Comparison of ENCODE assay signal across 21 mouse cellular contexts in genomic region chr17:31734521-31734920, GRCm38 (mm10). TPM values are rescaled to one million over a fixed set of nuclear protein-coding genes. Genes with fewer than 3 reads are reported as not detected.
DNase-seq lines count a peak whose midpoint lies in the region; ATAC-seq and TF ChIP-seq lines count a peak whose summit lies in the region.
"Had no signal": no experiment of that assay in that cellular context is flagged by ENCODE, and none has a peak within 500 bp of the region (broad histone marks: within the 10 kb centered on the region; RNA-seq: fewer than 3 reads in every experiment).

No protein-coding gene starts in this region.

- H3K4me2 ChIP-seq in heart, embryonic 11.5 days = no peak overlapping the region
- no peak overlapping the region for H3K4me2 ChIP-seq in liver, embryonic 11.5 days
- H3K4me2 ChIP-seq: heart, embryonic 12.5 days; intestine, embryonic 15.5 days; liver, embryonic 15.5 days had no signal

- H3K27me3 ChIP-seq in heart, embryonic 10.5 days (ENCODE audit: insufficient read depth, poor library complexity, severe bottlenecking) = no peaks in the 10 kb centered on the region
- H3K27me3 ChIP-seq in heart, embryonic 11.5 days (ENCODE audit: control insufficient read depth, insufficient read depth, low read length) = no peaks in the 10 kb centered on the region
- H3K27me3 ChIP-seq in thymus, adult 2 months (ENCODE audit: control insufficient read depth, insufficient read depth, low read length) = no peaks in the 10 kb centered on the region
- H3K27me3 ChIP-seq in liver, embryonic 11.5 days (replicated peaks; ENCODE audit: control insufficient read depth, insufficient read depth, low read length) = no peaks in the 10 kb centered on the region
- H3K27me3 ChIP-seq: heart, embryonic 12.5 days; intestine, embryonic 15.5 days; liver, embryonic 15.5 days had no signal

- no peak overlapping the region for H3K4me3 ChIP-seq in heart, embryonic 10.5 days
- H3K4me3 ChIP-seq in heart, embryonic 11.5 days (ENCODE audit: low read depth, low read length) = no peak overlapping the region
- H3K4me3 ChIP-seq in thymus, adult 2 months (ENCODE audit: control insufficient read depth, insufficient read depth, low read length) = no peak overlapping the region
- no peak overlapping the region for H3K4me3 ChIP-seq in liver, embryonic 11.5 days (ENCODE audit: low read depth, low read length)
- H3K4me3 ChIP-seq: heart, embryonic 12.5 days; intestine, embryonic 15.5 days; liver, embryonic 15.5 days had no signal

- H3K36me3 ChIP-seq in heart, embryonic 10.5 days = no peaks in the 10 kb centered on the region
- H3K36me3 ChIP-seq in heart, embryonic 11.5 days (ENCODE audit: control insufficient read depth, insufficient read depth, low read length) = no peaks in the 10 kb centered on the region
- H3K36me3 ChIP-seq in thymus, adult 2 months (ENCODE audit: control insufficient read depth, insufficient read depth, low read length) = no peaks in the 10 kb centered on the region
- H3K36me3 ChIP-seq in liver, embryonic 11.5 days (ENCODE audit: control insufficient read depth, insufficient read depth, low read length) = no peaks in the 10 kb centered on the region
- H3K36me3 ChIP-seq: heart, embryonic 12.5 days; intestine, embryonic 15.5 days; liver, embryonic 15.5 days had no signal

- no peak for DNase-seq in heart, embryonic 10.5 days (ENCODE audit: low spot score)
- peak; percentile 35 to 50 for DNase-seq in CD8-positive naive resting alpha-beta T cell, adult 2 months (ENCODE audit: low read depth in 2 of 2, low spot score in 2 of 2)
- DNase-seq in ZHBTc4 (ENCODE audit: low read depth, low spot score) = peak; percentile 90
- peak; percentile 33 for DNase-seq in thymus, adult 2 months
- no peak for DNase-seq in liver, embryonic 11.5 days (ENCODE audit: low spot score)
- DNase-seq in layer of hippocampus, postnatal 36 days = no peak
- DNase-seq: cerebellum, postnatal 36 days; gastrocnemius, postnatal 14 days; kidney, postnatal 10 days; lung, postnatal 14 days; midbrain, embryonic 14.5 days had no signal

- ATAC-seq in heart, embryonic 11.5 days (replicated peaks; ENCODE audit: insufficient number of reproducible peaks, low FRiP score, low TSS enrichment) = no peak
- no peak for ATAC-seq in frontal cortex, adult (ENCODE audit: low TSS enrichment)
- no peak for ATAC-seq in liver, embryonic 11.5 days (replicated peaks; ENCODE audit: low FRiP score)
- ATAC-seq: forebrain, embryonic 14.5 days; intestine, embryonic 15.5 days had no signal

- H3K27ac ChIP-seq in heart, embryonic 10.5 days = peak overlapping the region; percentile 63
- no peak overlapping the region for H3K27ac ChIP-seq in heart, embryonic 11.5 days (ENCODE audit: low read depth, low read length)
- H3K27ac ChIP-seq in thymus, adult 2 months (ENCODE audit: control insufficient read depth, insufficient read depth, low read length) = no peak overlapping the region
- no peak overlapping the region for H3K27ac ChIP-seq in liver, embryonic 11.5 days (ENCODE audit: low read depth, low read length)
- H3K27ac ChIP-seq: intestine, embryonic 15.5 days; liver, embryonic 15.5 days had no signal

- H3K9ac ChIP-seq in heart, embryonic 11.5 days (ENCODE audit: low read depth, low read length) = no peak overlapping the region
- H3K9ac ChIP-seq in liver, embryonic 11.5 days (ENCODE audit: low read depth, low read length) = no peak overlapping the region
- H3K9ac ChIP-seq: heart, embryonic 12.5 days; intestine, embryonic 15.5 days; liver, embryonic 15.5 days had no signal

- no peaks in the 10 kb centered on the region for H3K9me3 ChIP-seq in heart, embryonic 10.5 days
- H3K9me3 ChIP-seq in heart, embryonic 11.5 days (replicated peaks; ENCODE audit: control insufficient read depth, low read length) = no peaks in the 10 kb centered on the region
- H3K9me3 ChIP-seq in liver, embryonic 11.5 days (ENCODE audit: control insufficient read depth, low read length) = no peaks in the 10 kb centered on the region
- H3K9me3 ChIP-seq: heart, embryonic 12.5 days; intestine, embryonic 15.5 days; liver, embryonic 15.5 days had no signal

- WGBS in heart, embryonic 10.5 days = 40% methylated on average over 7 of the region's 7 CpGs
- 42% methylated on average over 7 of the region's 7 CpGs for WGBS in heart, embryonic 11.5 days (ENCODE audit: insufficient replicate concordance)
- WGBS in thymus, adult 2 months = 28% methylated on average over 7 of the region's 7 CpGs
- 46% methylated on average over 7 of the region's 7 CpGs for WGBS in liver, embryonic 11.5 days

- peaks cover 51% of the 10 kb centered on the region for H3K4me1 ChIP-seq in heart, embryonic 10.5 days
- peaks cover 13% of the 10 kb centered on the region for H3K4me1 ChIP-seq in heart, embryonic 11.5 days (ENCODE audit: control insufficient read depth, insufficient read depth, low read length)
- H3K4me1 ChIP-seq in thymus, adult 2 months (replicated peaks; ENCODE audit: control insufficient read depth, insufficient read depth, low read length) = peaks cover 25% of the 10 kb centered on the region
- H3K4me1 ChIP-seq in liver, embryonic 11.5 days (replicated peaks; ENCODE audit: control insufficient read depth, insufficient read depth, low read length) = no peaks in the 10 kb centered on the region

- no peak for TF ChIP-seq CTCF in thymus, adult 2 months (IDR thresholded peaks at IDR 0.05; ENCODE audit: borderline replicate concordance, control insufficient read depth, extremely low read depth, insufficient read depth, low read length, poor library complexity)

- TF ChIP-seq POLR2A in thymus, adult 2 months (IDR thresholded peaks at IDR 0.05; ENCODE audit: control insufficient read depth, extremely low read depth, insufficient read depth, low read length, poor library complexity) = no peak

RNA-seq across cellular contexts. Expression of gene Cryaa, which starts 56.9 kb away (rescaled TPM):
- polyA plus RNA-seq in heart, embryonic 10.5 days (2016; fragmentation: Nextera tagmentation; extraction: Ambion mirVana) = not detected in 2 replicates
- polyA plus RNA-seq in heart, embryonic 11.5 days (2014; fragmentation: Nextera tagmentation; extraction: Ambion mirVana) = not detected in 2 replicates
- polyA plus RNA-seq in thymus, adult 2 months (2012; rRNA removed) = 2.2 and 4.9 TPM in 2 replicates
- polyA plus RNA-seq in liver, embryonic 11.5 days (2014; fragmentation: Nextera tagmentation; extraction: Ambion mirVana) = not detected in 2 replicates
- under 1 TPM in 1 of 2 experiments, not detected in 1; 0.40 TPM for total RNA-seq in layer of hippocampus, postnatal 36 days (2021)
- total RNA-seq: adrenal gland, postnatal 4 days; gastrocnemius, postnatal 14 days; hematopoietic stem cell, adult 5-6 weeks had no signal
- polyA plus RNA-seq: heart, embryonic 12.5 days; limb, embryonic 11.5 days; liver, embryonic 15.5 days; midbrain, embryonic 14.5 days; neural tube, embryonic 11.5 days had no signal

Comparison
In these comparisons a context has a peak if more than half of its experiments do, and no peak if none do; other contexts are left out.
1. DNase-seq: peak in CD8-positive naive resting alpha-beta T cell, adult 2 months (2 of 2), ZHBTc4 (single experiment) and thymus, adult 2 months (single experiment); none in heart, embryonic 10.5 days (single experiment), liver, embryonic 11.5 days (single experiment) and layer of hippocampus, postnatal 36 days (0 of 2).